Mouse (Mus musculus) midbrain, embryonic 11.5 days (tissue): Measurements from ENCODE around the gene Olfr733. TPM values are rescaled to one million over a fixed set of nuclear protein-coding genes. Genes with fewer than 3 reads are reported as not detected.

ENCODE experiments used
- ATAC-seq: fragments of 200-750 bp; cut with Nextera tagmentation; 2 replicates; pipeline ENCODE4 v1.8.0; 2017; ENCODE audit warnings: moderate TSS enrichment, moderate library complexity; ENCODE audit not compliant: low FRiP score
- DNase-seq: peaks from one replicate; pipeline ENCODE4 v3.0.0; 2015; ENCODE audit warnings: low spot score; ENCODE audit errors: missing footprints
- H3K27ac ChIP-seq: fragments of 300-500 bp; sonication (generic); 2 replicates; pipeline ENCODE4 v1.5.1; 2014; ENCODE audit warnings: low read depth, low read length
- H3K27me3 ChIP-seq: fragments of 300-500 bp; sonication (generic); 2 replicates; pipeline ENCODE4 v1.6.1; 2014; ENCODE audit warnings: mild to moderate bottlenecking, low read length, moderate library complexity, mixed read lengths; ENCODE audit not compliant: control insufficient read depth, insufficient read depth
- H3K36me3 ChIP-seq: fragments of 300-500 bp; sonication (generic); 2 replicates; pipeline ENCODE4 v1.6.1; 2014; ENCODE audit warnings: mild to moderate bottlenecking, low read length, moderate library complexity, mixed read lengths; ENCODE audit not compliant: control insufficient read depth, insufficient read depth
- H3K4me1 ChIP-seq: fragments of 300-500 bp; sonication (generic); 2 replicates; pipeline ENCODE4 v1.6.1; 2014; ENCODE audit warnings: low read length; ENCODE audit not compliant: control insufficient read depth, insufficient read depth
- H3K4me2 ChIP-seq: fragments of 300-500 bp; sonication (generic); 2 replicates; pipeline ENCODE4 v1.6.1; 2014; ENCODE audit warnings: mild to moderate bottlenecking, moderate library complexity
- H3K4me3 ChIP-seq: fragments of 300-500 bp; sonication (generic); 2 replicates; pipeline ENCODE4 v1.5.1; 2014; ENCODE audit warnings: low read depth, low read length
- H3K9ac ChIP-seq: fragments of 300-500 bp; sonication (generic); 2 replicates; pipeline ENCODE4 v1.6.1; 2014; ENCODE audit warnings: low read length
- H3K9me3 ChIP-seq: fragments of 300-500 bp; sonication (generic); 2 replicates; pipeline ENCODE4 v1.6.1; 2016; ENCODE audit warnings: low read length; ENCODE audit not compliant: control insufficient read depth
- whole genome bisulfite sequencing: fragments of 180-500 bp; shearing (Covaris S2); extraction: QIAGEN DNeasy Blood & Tissue Kit; methylation state at CpG from one replicate; pipeline ENCODE4 v1.1.7; 2014; 5-methylcytosine and 5-hydroxymethylcytosine counted together
- polyA plus RNA-seq: library from polyadenylated mRNA; unstranded; fragments of >200 nt; fragmentation: Nextera tagmentation; extraction: Ambion mirVana; gene quantifications from 2 replicates; pipeline ENCODE4 v1.2.1, GENCODE M21; 2014

Olfr733 gene
- not detected in 2 replicates for polyA plus RNA-seq

- H3K9me3 ChIP-seq = no peaks in the 10 kb centered on the region
- H3K4me1 ChIP-seq = no peaks in the 10 kb centered on the region
- H3K4me2 ChIP-seq = no peak within 1 kb of the TSS
- no peak within 1 kb of the TSS for H3K4me3 ChIP-seq
- no peaks in the 10 kb centered on the region for H3K27me3 ChIP-seq
- H3K9ac ChIP-seq = no peak within 1 kb of the TSS
- no peak within 1 kb of the TSS for H3K27ac ChIP-seq
- no peak for ATAC-seq
- no peaks in the 10 kb centered on the region for H3K36me3 ChIP-seq
- DNase-seq = no peak
Measured at GRCm38 (mm10) chr14:50301422-50301821, at the start of gene Olfr733. Olfr733 (minus strand) TSS chr14:50301522.

- no peak within 1 kb of the TSS for H3K4me2 ChIP-seq
- H3K9me3 ChIP-seq = no peaks in the 10 kb centered on the region
- ATAC-seq (no peak), DNase-seq (no peak)
- H3K4me3 ChIP-seq = no peak within 1 kb of the TSS
- no peaks in the 10 kb centered on the region for H3K27me3 ChIP-seq
- H3K27ac ChIP-seq = no peak within 1 kb of the TSS
- H3K4me1 ChIP-seq = no peaks in the 10 kb centered on the region
- no peaks in the 10 kb centered on the region for H3K36me3 ChIP-seq
- WGBS = 92% methylated on average over 2 of the region's 2 CpGs
- H3K9ac ChIP-seq = no peak within 1 kb of the TSS
Measured at GRCm38 (mm10) chr14:50348796-50349195, 47.5 kb upstream of the Olfr733 start, which contains the start of gene Olfr735. Olfr735 (minus strand) TSS chr14:50348872.

- 72% methylated on average over 1 of the region's 1 CpGs for WGBS
- ATAC-seq = no peak
- DNase-seq = no peak
Measured at GRCm38 (mm10) chr14:50326661-50327060, 25.3 kb upstream of the Olfr733 start, which contains the start of gene Olfr734. Olfr734 (minus strand) TSS chr14:50326761.

GRCm38 (mm10) chr14:50284106-50284505 is 17.2 kb downstream of the Olfr733 start, which contains the start of gene Olfr732:
Olfr732 (minus strand) TSS chr14:50284206.
- Histone ChIP-seq H3K9me3 (no peaks in the 10 kb centered on the region), H3K4me1 (no peaks in the 10 kb centered on the region), H3K4me2 (no peak within 1 kb of the TSS), H3K27ac (no peak within 1 kb of the TSS), H3K36me3 (no peaks in the 10 kb centered on the region), H3K9ac (no peak within 1 kb of the TSS), H3K27me3 (no peaks in the 10 kb centered on the region), H3K4me3 (no peak within 1 kb of the TSS)
- ATAC-seq (no peak), DNase-seq (no peak)
- 95% methylated on average over 1 of the region's 1 CpGs for WGBS

More at GRCm38 (mm10) chr14:50326661-50327060, 25.3 kb upstream of the Olfr733 start, which contains the start of gene Olfr734:
- Histone ChIP-seq H3K4me3 (no peak within 1 kb of the TSS), H3K4me1 (no peaks in the 10 kb centered on the region), H3K4me2 (no peak within 1 kb of the TSS), H3K27ac (no peak within 1 kb of the TSS), H3K9ac (no peak within 1 kb of the TSS), H3K9me3 (no peaks in the 10 kb centered on the region), H3K36me3 (no peaks in the 10 kb centered on the region), H3K27me3 (no peaks in the 10 kb centered on the region)

Other genes starting within 250 kb of the Olfr733 start
- not detected in 2 replicates for gene Olfr726, start 210.6 kb downstream of the Olfr733 start, polyA plus RNA-seq
- gene Olfr727, start 178.3 kb downstream of the Olfr733 start, polyA plus RNA-seq = not detected in 2 replicates
- not detected in 2 replicates for gene Olfr728, start 158.8 kb downstream of the Olfr733 start, polyA plus RNA-seq
- not detected in 2 replicates for gene Olfr729, start 148.6 kb downstream of the Olfr733 start, polyA plus RNA-seq
- not detected in 2 replicates for gene Olfr730, start 113.3 kb downstream of the Olfr733 start, polyA plus RNA-seq
- gene Olfr731, start 59.7 kb downstream of the Olfr733 start, polyA plus RNA-seq = not detected in 2 replicates
- not detected in 2 replicates for gene Olfr732, start 17.3 kb downstream of the Olfr733 start, polyA plus RNA-seq
- not detected in 2 replicates for gene Olfr734, start 25.2 kb upstream of the Olfr733 start, polyA plus RNA-seq
- not detected in 2 replicates for gene Olfr735, start 47.4 kb upstream of the Olfr733 start, polyA plus RNA-seq
- not detected in 2 replicates for gene Tlr11, start 56.4 kb upstream of the Olfr733 start, polyA plus RNA-seq
- gene Olfr736, start 79.6 kb upstream of the Olfr733 start, polyA plus RNA-seq = not detected in 2 replicates
- not detected in 2 replicates for gene Olfr738, start 106.0 kb upstream of the Olfr733 start, polyA plus RNA-seq
- not detected in 2 replicates for gene Olfr739, start 117.1 kb upstream of the Olfr733 start, polyA plus RNA-seq
- not detected in 2 replicates for gene Olfr740, start 144.0 kb upstream of the Olfr733 start, polyA plus RNA-seq
- gene Olfr741, start 171.2 kb upstream of the Olfr733 start, polyA plus RNA-seq = not detected in 2 replicates
- not detected in 2 replicates for gene Olfr742, start 202.1 kb upstream of the Olfr733 start, polyA plus RNA-seq
- not detected in 2 replicates for gene Olfr743, start 220.3 kb upstream of the Olfr733 start, polyA plus RNA-seq